Mouse (Mus musculus): ENCODE data around the gene Dapk2. TPM values are rescaled to one million over a fixed set of nuclear protein-coding genes. Genes with fewer than 3 reads are reported as not detected.

The Dapk2 gene
- total RNA-seq, 4 experiments from 2014 or later: 0.43 to 1.5 (median 0.69) TPM

DNA sequence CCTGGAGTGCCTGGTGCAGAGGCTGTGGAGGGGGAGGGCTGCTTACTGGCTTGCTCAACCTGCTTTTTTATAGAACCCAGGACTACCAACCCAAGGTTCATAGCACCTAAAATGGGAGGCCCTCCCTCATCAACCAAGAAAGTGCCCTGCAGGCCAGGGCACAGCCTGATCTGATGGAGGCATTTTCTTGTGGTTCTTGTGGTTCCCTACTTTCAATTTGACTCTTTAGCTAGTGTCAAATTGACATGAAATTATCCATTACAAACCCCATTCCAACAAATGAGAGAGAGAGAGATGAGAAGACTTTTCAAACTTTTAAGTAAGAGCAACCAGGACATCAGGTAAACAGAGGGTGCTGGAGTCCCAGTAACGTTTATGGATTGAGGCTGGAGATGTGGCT, 15.8 kb upstream of the Dapk2 start:
- DNase-seq (ENCODE audit: low spot score in 2 of 2): no peak

DNA sequence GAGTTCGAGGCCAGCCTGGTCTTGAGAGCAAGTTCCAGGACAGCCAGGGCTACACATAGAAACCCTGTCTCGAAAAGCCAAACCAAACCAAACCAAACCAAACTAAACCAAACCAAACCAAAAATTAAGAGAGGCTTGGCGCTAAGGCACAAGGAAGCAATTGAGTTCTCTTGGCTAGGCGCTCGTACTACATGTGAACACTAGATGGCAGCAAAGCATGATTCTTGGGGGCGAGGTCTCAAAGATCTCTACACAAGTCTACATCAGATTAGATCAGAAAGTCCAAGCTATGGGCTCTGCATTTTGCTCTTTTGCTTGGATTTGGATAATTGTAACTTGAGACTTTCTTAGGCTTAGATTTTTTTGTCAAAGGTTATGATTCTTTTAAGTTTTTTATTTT, 13.8 kb upstream of the Dapk2 start:
- peak; percentile 56 to 79 for DNase-seq (ENCODE audit: low spot score in 2 of 2)

DNA sequence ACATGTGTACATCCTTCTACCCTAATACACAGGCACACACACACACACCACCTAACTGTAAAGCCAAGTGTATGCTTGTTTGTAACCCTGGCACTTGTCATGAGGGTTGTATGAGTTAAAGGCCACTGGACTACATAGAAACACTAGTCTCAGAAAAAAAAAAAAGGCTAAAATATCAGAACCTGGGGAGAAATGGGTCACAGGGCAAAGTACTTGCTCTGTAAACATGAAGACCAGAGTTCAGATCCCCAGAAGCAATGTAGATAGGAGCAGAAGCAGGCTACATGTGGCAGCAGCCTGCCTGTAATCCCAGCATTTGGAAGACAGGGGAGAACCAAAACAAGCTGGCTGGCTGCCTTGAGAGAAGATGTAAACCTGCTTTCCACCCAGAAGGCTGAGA, 11.9 kb upstream of the Dapk2 start:
- no peak for DNase-seq (ENCODE audit: low spot score in 2 of 2)

DNA sequence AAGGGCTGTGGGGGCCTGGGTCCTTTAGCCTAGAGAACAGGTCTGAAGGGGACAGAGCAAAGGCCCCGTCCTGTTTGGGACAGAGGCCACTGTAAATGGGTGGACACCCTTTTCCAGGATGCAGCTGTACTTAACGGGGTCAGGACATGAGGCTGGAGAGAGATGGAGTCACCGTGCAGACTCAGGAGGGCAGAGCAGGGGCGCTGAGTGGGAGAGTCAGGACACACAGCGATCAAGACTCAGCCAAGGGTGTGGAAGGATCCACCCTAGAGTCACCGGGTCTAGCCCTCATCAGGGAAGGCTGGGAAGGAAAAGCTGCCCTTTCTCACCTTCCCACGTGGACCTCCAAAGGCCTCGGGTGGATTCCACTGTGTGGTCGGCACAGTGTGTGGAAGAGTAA, 6.0 kb upstream of the Dapk2 start:
- no peak for DNase-seq (ENCODE audit: low spot score in 2 of 2)

DNA sequence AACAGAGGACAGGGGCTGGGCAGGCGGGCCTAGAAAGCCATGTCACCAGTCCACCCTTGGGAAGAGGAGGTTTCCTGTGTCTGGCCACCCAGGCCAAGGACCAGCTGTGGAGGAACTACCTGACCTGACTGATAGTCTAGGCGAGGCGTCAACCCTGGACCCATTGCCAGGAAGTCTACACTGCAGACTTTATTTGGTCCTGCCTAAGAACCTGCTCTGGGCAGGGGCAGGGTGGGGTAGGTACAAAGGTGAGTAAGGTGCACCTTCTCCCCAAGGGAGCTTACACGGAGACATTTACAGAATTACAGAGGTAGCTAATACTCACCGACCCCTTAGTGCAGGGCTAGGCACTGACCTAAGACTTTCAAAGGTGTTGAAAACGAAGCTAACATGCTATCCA, 4.4 kb upstream of the Dapk2 start:
- DNase-seq (ENCODE audit: low spot score in 2 of 2): no peak

DNA sequence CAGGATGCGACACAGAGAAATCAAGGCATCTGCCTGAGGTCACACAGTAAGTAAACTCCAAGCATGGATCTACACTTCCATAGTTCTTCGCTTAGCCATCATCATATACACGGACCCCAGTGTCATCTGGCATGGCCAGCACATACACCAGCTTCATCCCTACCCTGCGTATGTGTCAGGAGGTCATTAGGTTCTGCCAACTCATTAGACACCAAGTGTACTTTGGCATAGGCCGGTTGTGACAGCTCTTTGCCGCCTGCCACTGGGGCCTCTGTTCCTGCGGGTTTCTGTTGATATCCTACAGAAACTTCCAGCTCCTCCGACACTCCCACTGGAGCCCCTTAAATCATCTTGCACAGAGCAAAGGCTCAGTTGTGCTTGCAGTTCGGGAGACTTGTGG, 4.0 kb upstream of the Dapk2 start:
- no peak for DNase-seq (ENCODE audit: low spot score in 2 of 2)

DNA sequence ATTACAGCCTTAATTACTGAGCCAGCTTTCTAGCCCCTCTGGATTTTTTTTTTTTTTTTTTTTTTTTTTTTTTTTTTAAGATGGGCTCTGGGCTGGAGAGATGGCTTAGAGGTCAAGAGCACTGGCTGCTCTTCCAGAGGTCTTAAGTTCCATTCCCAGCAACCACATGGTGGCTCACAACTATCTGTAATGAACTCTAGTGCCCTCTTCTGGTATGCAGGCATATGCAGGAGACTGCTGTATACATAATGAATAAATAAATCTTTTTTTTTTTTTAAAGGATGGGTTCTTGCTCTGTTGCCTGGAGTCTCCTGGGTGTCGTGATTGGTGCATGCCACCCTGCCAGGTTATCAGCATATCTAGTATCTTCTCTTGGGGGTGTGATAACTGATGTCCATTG, 2.5 kb upstream of the Dapk2 start:
- DNase-seq (ENCODE audit: low spot score in 2 of 2): no peak

DNA sequence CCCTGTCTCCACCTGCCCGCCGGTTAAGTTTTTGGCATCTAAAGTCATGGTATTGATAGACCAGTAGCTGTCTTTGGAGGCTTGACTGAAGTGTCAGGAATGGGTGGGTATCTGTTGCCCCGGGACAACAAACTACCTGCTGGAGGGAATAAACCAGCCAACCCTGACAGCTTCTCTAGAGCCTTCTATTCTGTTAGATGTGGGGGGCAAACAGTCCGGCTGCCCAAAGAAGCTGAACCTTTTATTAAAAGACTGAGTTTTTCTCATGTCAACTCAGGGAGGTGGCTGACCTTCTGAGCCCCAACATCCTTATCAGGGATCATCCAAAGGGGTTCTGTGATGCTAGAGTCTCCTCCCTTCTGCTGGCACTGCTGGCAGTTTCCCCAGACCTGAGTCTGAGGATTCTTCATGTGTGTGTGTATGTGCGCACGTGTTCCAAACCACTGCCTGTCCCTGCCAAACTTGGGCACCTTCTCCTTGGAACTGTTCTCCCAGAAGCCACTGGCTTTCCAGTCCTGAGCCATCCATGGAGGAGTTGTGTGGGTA, 935 bp downstream of the Dapk2 start:
- DNase-seq (ENCODE audit: low spot score in 2 of 2): no peak

DNA sequence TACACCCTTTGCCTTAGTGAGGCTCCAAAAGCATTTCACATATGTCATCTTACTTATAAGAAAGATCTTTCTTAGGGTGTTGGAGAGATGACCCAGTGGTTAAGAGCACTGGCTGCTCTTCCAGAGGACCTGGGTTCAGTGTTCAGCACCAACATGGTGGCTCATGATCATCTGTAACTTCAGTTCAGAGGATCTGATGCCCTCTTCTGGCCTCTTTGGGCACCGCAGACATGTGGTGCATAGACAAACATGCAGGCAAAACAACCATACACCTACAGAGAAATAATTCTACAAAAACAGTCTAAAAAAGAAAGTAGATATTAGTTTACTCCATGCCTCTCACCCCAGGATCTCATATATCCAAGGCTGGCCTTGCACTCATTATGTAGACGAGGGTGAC, 2.1 kb downstream of the Dapk2 start:
- no peak for DNase-seq (ENCODE audit: low spot score in 2 of 2)

DNA sequence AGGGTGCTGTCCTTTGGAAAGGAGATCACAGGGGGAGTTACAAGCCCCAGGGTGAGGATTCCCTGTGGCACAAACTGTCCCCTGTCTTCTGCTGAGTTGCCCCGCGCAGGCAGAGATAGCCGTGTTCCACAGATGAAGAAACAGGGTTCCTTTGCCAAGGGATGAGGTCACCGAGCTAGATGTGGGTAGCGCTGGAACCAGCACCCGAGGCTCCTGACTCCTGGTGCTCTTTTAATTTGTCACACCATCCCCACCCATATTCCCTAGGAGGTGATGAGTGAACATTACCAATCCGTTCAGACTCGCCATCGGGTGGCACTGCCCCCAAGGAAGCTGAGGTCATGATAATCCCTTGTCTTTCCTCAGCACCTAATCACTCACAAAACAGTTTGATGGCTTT, 5.0 kb downstream of the Dapk2 start:
- DNase-seq (ENCODE audit: low spot score in 2 of 2): no peak

DNA sequence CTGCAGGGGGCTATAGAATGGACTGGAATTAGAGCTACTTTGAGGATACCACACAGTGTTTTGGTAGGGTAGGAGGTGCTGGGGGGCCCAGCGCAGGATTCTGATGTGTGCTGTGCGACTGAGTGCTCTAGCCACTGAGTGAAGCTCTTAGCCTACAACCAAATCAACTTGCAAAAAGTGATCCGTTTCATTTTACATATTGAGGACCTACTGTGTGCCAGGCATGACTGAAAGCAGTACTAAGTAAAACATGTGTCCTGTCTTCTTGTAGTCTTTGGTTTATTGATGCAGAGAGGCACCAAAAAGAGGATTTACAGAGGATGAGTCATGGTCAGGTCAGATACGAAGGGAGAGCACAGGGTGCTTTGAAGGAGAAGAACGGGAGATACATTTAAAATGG, 9.2 kb downstream of the Dapk2 start:
- DNase-seq (ENCODE audit: low spot score in 2 of 2): no peak

DNA sequence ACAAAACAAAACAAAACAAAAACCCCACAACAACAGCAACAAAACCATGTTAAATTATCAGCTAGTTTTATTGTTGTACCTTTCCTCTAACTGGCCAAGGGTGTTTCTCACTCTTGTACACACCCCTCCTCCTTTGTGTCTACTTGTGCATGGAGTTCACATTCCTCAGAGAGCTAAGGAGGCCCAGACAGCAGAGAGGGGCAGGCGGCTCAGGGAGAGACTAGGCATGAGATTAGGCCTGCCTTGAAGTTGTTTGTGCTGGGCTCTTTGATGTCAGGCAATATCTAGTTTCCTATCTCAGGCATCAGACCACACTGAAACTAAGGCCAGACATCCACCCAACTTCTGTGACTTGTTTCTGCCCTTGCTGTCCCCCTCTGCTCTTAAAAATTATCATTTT, 10.2 kb downstream of the Dapk2 start:
- no peak for DNase-seq (ENCODE audit: low spot score in 2 of 2)

DNA sequence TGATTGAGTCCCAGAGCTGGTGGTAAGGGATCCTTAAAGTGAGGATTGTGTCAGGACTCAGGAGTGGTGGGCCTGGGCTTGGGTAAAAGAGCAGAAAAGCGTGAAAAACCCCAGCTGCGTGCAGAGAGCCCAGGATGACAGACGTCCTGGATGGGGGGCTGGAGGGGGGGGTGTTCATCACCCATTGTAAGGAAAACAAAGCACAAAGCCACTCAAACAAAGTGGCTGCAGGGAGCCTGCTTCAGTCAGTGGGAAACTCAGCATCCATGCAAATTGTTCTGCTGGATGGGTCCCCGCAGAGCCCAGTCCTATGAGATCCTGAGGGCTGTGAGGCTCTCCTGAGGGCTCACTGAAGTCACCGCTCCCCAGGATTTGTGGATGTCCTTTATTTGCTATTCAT, 12.5 kb downstream of the Dapk2 start:
- DNase-seq (ENCODE audit: low spot score in 2 of 2): no peak

DNA sequence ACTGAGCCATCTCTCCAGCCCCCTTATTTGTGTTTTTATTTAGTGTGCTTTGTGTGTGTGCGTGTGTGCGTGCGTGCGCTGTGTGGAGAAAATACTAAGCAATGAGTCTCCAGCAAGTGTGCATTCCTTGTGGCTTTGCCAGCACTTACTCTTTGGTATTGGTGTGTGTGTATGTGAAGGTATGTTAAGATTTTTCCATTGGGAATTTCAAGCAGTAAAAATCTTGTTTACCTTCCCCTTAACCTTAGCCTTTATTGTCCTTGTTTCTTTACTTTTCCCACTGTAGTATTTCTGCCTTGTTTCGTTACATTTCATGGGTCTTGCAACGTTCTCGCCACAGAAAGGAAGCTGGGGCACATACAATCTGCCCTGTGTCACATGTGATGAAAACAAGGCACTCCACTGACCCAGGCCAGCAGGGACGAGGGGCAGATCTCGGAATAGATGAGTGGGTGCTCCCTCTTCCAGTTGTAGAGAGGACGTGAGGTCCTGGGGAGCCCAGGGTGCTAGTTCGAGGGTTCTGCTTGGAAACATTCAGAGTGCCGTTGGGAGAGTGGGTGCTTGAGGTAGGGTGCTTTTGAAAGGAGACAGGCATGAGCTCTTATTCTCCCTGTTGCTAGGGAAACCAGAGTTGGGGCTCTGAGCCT, 13.4 kb downstream of the Dapk2 start:
- DNase-seq (ENCODE audit: low spot score in 2 of 2): no peak

DNA sequence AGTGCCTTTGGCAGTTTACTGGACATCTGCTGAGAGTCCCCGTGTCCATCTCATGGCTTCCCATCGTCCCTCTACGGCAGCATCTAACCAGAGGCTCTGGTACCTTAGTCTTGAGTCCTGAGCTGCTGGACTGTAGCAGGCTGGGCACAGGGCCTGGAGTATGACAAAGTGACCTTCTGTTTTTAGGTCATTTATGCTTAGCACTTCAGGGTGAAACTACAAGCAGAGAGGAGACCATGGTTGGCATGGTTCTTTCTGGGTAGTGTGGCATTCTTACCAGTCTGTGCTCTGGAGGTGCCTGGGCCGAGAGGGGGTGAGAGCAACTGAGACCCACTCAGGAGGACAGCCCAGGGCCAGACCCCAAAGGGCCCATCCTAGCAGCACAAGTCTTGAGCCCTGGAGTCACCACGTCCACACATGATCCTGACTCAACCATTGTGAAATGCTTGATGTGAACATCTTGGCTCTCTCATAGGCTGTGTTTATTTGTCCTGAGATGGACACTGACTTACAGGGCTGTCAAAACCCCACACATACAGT, 15.4 kb downstream of the Dapk2 start:
- DNase-seq (ENCODE audit: low spot score in 2 of 2): no peak

DNA sequence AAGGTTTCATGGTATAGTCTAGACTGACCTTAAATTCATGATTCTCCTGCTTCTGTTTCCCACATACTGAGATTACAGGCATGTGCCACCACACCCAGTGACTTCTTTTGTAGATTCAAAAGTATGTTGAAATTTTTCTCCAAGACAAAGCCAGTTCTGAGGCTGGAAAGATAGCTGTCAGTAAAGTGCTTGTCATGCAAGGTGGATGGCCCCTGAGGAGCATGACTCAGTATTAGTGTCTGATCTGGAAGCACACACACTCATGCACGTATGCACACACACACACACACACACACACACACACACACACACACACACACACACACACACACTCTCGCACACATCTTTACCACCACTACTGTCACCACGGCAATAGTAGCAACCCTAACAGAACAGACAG, 17.0 kb downstream of the Dapk2 start:
- DNase-seq (ENCODE audit: low spot score in 2 of 2): no peak

DNA sequence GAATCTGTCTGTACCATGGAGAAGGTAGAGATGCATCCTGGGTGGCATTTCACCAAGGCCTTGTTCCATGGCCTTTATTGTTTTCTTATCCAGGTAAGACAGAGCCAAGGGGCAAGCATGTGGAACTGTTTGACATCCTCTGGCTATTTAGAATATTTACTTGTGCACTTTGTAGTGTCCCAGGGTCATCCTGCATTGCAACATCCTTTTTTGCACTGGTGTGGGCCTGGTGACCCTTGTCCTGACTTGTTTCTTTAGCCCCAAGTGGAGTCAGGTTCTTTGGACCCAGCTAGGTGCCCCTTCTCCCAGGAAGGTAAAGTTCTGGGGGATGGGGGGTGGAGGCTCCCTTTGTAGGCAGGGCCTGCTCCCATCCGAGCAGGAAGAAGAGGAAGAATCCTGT, 20.0 kb downstream of the Dapk2 start:
- DNase-seq (ENCODE audit: low spot score in 2 of 2): no peak

DNA sequence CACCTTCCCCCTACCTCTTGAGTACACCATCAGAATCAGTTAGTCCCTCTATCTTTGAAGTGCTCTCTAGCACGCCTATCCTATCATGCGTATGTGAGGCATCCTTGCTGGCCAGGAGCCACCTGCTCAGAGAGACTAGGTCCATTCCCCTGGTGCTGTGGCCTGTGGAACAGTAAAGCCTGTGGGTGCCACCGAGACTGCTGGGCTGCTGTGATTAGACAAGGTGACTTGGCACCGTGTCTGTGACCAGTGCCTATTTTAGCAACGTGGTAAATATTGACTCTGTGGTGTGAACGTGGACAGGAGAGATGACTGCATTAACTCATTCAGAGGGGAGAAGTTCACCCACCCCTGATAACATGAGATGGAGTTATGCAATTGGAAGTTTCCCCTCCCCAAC, 21.8 kb downstream of the Dapk2 start:
- DNase-seq (ENCODE audit: low spot score in 2 of 2): no peak

DNA sequence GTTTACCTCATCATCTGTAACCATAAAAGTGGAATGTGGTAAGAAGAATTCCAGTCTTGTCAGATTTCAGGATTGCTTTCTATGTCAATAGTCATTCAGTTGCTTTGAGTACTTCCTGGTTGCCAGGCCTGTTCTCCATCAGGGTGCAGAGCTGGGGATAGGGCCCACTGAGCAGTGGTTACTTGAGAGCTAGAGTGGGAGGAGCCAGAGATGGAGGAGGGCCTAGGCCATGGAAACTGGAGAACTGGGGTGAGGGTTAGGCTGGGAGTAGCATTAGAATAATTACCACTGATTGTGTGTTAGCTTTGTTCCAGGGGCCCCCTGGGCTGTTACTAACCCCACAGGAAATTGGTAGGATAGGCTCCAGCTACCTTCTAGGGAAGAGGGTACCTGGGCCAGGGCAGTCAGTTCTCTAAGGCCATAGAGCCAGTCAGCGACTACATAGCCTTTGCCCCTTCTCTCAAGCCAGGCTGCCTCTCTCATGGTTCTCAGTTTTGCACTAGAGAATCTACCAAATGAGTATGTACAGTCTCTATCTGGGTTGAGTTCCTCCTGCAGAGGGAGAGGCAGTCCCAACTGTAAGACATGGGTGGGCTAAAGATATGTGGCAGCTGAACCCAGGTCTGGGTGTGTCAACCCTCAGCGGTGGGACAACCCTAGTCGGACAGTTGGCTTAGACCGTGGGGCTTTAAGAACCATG, 23.3 kb downstream of the Dapk2 start:
- DNase-seq (ENCODE audit: low spot score in 2 of 2): no peak

DNA sequence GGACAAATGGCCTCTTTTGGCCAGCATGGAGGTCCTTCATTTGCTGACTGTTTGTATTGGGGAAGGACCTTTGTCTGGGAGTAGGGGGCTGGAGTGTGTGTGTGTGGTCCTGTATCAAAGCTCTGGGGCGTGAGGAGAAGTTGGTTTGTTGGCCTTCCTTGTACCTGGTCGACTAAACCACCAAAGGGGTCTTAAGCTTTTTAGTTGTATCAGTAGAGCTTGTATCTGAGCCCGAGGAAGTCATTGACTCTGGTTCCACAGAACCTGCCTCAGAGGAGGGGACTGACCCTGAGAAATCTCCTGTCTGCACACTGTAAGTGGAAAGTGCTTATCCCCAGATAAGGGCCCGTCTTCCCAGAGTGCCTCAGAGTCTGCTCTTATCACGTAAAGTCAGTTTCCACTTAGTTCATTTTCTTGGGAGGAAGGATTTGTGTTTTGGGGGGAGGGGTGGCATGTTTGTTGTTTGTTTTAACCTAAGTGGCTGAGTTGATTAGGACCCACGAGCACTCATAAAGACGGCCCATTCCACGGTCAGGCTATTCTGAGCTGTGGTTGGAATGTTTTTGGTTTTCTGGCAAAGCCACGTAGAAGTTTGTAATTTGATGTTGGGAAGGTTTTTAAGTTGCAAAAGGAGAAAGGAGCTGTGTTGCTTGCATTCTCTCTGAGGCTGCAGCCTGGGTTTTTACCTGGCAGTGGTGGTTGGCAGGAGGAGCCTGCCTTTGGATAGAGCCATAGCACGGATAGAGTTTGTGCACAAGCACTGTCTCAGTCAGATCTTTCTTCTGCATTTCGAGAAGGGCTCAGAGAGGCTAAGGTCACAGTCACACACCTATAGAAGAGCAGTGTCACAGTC, 24.0 kb downstream of the Dapk2 start:
- no peak for DNase-seq (ENCODE audit: low spot score in 2 of 2)

DNA sequence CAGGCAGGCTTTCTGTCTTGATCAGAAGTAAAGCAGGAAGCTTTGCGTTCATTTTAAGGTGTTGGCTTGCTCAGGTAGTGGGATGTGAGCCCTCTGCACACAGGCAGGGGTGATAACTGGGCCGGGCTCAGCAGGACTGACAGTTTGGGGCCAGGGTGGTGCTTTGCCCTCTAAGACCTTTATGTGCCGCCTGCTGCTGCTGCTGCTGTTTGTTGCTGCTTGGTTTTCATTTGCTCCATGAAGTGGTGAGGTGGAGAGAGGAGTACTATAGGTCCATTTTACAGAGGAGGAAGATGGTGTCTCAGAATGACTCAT, 24.6 kb downstream of the Dapk2 start:
- DNase-seq (ENCODE audit: low spot score in 2 of 2): no peak

DNA sequence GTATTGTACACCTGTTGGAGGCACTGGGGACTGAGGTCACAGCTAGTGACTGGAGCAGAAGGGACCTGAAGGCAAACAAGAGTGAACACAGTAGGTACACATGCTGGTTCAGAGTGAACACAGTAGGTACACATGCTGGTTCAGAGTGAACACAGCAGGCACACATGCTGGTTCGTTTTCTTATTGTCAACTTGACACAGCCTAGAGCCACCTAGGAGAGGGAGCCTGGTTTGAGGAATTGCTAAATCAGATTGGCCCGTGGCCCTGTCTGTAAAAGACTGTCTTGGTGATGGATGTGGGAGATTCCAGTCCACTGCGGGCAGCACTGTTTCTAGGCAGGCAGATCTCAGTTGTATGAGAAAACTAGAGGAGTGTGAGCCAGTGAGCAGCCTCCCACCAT, 25.0 kb downstream of the Dapk2 start:
- DNase-seq (ENCODE audit: low spot score in 2 of 2): no peak
